Mouse (Mus musculus): Measurements from ENCODE around the gene Sf3b1.

GRCm38 (mm10) chr1:55027966-55028365 is 685 bp upstream of the Sf3b1 start:
- TF ChIP-seq EP300 (IDR thresholded peaks at IDR 0.05; ENCODE audit: low read depth) (no peak), CTCF (IDR thresholded peaks at IDR 0.05; ENCODE audit: low read depth) (no peak)

All from liver, postnatal 0 days (tissue).